Mouse (Mus musculus) erythroblast, embryonic 14.5 days (primary cell): ENCODE data around the gene Cfap97d1.
"Not testable (repeated sequence)": the region's sequence is repeated elsewhere in the genome, so short reads cannot be mapped to it uniquely, and the experiment has no call there.

Source experiments
- GATA1 ChIP-seq: IDR thresholded peaks from 2 replicates; pipeline ENCODE4 v1.6.1; 2012; ENCODE audit warnings: low read length, inconsistent platforms, mixed read lengths
- TAL1 ChIP-seq: IDR thresholded peaks from 3 replicates; pipeline ENCODE4 v1.6.1; 2012; ENCODE audit warnings: low read length, inconsistent platforms, mixed read lengths

GRCm38 (mm10) chr11:101985450-101985849 is 1.4 kb downstream of the Cfap97d1 start:
- TF ChIP-seq GATA1, TAL1: not testable (repeated sequence)
